Mouse (Mus musculus) left cerebral cortex, postnatal 10 days (tissue): ENCODE measurements at regions not wholly inside any gene's neighbourhood (a gene's known extent, or its start where the extent isn't known, plus 50 kb on each side); places are given as distances from the start of the nearest gene placed in this dataset.

Experiments
- DNase-seq, 2 experiments: peaks; one replicate each; pipeline ENCODE4 v3.0.0; 2021 to 2022; ENCODE audit warnings: low spot score in 2 of 2, mixed read lengths in 1 of 2; ENCODE audit errors: extremely low spot score in 1 of 2
- intact Hi-C: fragments of 180-260 bp; cut with DNase I; formaldehyde crosslinking; loops from one replicate; pipeline ENCODE4 v1.15.1; 2025

- intact Hi-C loops: no loop called here
- no peak for DNase-seq
These were observed 63.2 kb upstream of the Adgrf1 start for GRCm38 (mm10) chr17:43206701-43207470.

GRCm38 (mm10) chr17:43209727-43210126 lies 60.4 kb upstream of the Adgrf1 start:
- no peak for DNase-seq
- intact Hi-C loops: no loop called here

- intact Hi-C loops: no loop called here
- DNase-seq: no peak
These were observed 56.1 kb upstream of the Adgrf1 start for GRCm38 (mm10) chr17:43214038-43214437.

- intact Hi-C loops: no loop called here
- no peak for DNase-seq
These were observed 50.5 kb upstream of the Adgrf1 start for GRCm38 (mm10) chr17:43219636-43220035.
